Mouse (Mus musculus) small intestine, adult 2 months (tissue): Measurements from ENCODE around the gene Ftsj3.
A peak's percentile ranks its signal among the peaks of the same experiment; 100 is the strongest.

Experiments used
- CTCF ChIP-seq: fragments of 200-500 bp; IDR thresholded peaks from 2 replicates; pipeline ENCODE4 v1.5.1; 2012; ENCODE audit warnings: low read depth, mild to moderate bottlenecking, control low read depth, inconsistent platforms, low read length, moderate library complexity, mixed read lengths; ENCODE audit not compliant: insufficient replicate concordance, insufficient read length; ENCODE audit errors: extremely low read depth
- POLR2A ChIP-seq: fragments of 200-500 bp; IDR thresholded peaks from 2 replicates; pipeline ENCODE4 v1.6.1; 2012; ENCODE audit warnings: low read depth, mild to moderate bottlenecking, control low read depth, inconsistent platforms, low read length, moderate library complexity

DNA sequence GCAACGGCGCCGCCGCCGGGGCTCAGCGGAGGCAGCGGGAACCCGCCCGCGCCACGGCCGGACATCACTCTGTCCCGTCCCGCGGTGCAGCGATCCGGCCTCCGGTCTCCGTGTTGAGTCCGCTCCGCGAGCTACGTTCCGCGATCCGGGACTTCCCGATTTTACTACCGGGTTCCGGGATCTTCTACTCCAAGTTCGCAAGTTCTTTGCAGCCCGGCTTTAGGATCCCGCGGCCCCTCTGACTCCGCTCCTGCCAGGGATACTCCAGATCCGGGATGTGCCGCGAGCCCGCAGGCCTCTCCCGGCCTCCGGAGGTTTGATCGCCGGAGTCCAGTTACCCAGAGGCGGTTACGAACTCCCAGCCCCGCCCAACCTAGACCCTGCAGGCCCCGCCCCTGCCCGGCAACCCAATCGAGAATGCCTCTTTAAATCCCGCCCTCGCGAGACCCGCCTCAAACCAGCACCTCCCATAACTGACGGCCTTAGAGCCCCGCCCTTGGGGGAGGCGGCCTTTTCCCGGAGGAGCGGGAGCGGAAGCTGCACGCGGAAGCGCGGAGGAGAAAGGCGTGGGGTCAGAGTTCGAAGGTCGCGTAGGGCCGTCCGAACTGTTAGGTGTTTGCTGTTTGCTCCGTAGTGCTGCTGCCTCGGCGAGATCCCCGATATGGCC, 16.9 kb upstream of the Ftsj3 start, which contains the start of gene Smarcd2:
- TF ChIP-seq CTCF (no peak), POLR2A (peak; percentile 75)
